Mouse (Mus musculus) hindbrain, postnatal 0 days (tissue): ENCODE measurements around the gene Ascl4. TPM values are rescaled to one million over a fixed set of nuclear protein-coding genes. Genes with fewer than 3 reads are reported as not detected.
A peak's percentile ranks its signal among the peaks of the same experiment; 100 is the strongest.

Experiments
- ATAC-seq: fragments of 200-750 bp; cut with Nextera tagmentation; 2 replicates; pipeline ENCODE4 v1.8.0; 2017; ENCODE audit warnings: mild to moderate bottlenecking, moderate TSS enrichment, moderate library complexity
- DNase-seq: peaks from one replicate; pipeline ENCODE4 v3.0.0-alpha.2; 2015; ENCODE audit warnings: low spot score
- H3K27ac ChIP-seq: fragments of 300-500 bp; sonication (generic); 2 replicates; pipeline ENCODE4 v1.5.1; 2014; ENCODE audit warnings: mild to moderate bottlenecking
- H3K27me3 ChIP-seq: fragments of 300-500 bp; sonication (generic); 2 replicates; pipeline ENCODE4 v1.6.1; 2014; ENCODE audit warnings: low read length, mixed read lengths; ENCODE audit not compliant: insufficient read depth
- H3K36me3 ChIP-seq: fragments of 300-500 bp; sonication (generic); 2 replicates; pipeline ENCODE4 v1.6.1; 2014; ENCODE audit warnings: low read length, mixed read lengths; ENCODE audit not compliant: insufficient read depth
- H3K4me1 ChIP-seq: fragments of 300-500 bp; sonication (generic); 2 replicates; pipeline ENCODE4 v1.6.1; 2014; ENCODE audit warnings: antibody characterized with exemption, low read length, mixed read lengths; ENCODE audit not compliant: insufficient read depth
- H3K4me2 ChIP-seq: fragments of 300-500 bp; sonication (generic); 2 replicates; pipeline ENCODE4 v1.6.1; 2014; ENCODE audit warnings: low read depth, mild to moderate bottlenecking, low read length, moderate library complexity, mixed read lengths
- H3K4me3 ChIP-seq: fragments of 300-500 bp; sonication (generic); 2 replicates; pipeline ENCODE4 v1.5.1; 2014; ENCODE audit warnings: low read length
- H3K9ac ChIP-seq: fragments of 300-500 bp; sonication (generic); replicated peaks from 2 replicates; pipeline ENCODE4 v1.6.1; 2014; ENCODE audit warnings: mild to moderate bottlenecking, low read length, moderate library complexity, mixed read lengths
- H3K9me3 ChIP-seq: fragments of 300-500 bp; sonication (generic); 2 replicates; pipeline ENCODE4 v1.6.1; 2016; ENCODE audit warnings: low read length, mixed read lengths
- CTCF ChIP-seq: IDR thresholded peaks from 2 replicates; pipeline ENCODE4 v1.5.1; 2016; ENCODE audit warnings: antibody characterized with exemption, control low read depth, low read depth
- WGBS: fragments of 180-500 bp; shearing (Covaris S2); extraction: QIAGEN DNeasy Blood & Tissue Kit; methylation state at CpG from one replicate; pipeline ENCODE4 v1.1.7; 2014; 5-methylcytosine and 5-hydroxymethylcytosine counted together
- polyA plus RNA-seq: library from polyadenylated mRNA; unstranded; fragments of >200 nt; fragmentation: Nextera tagmentation; extraction: Ambion mirVana; gene quantifications from 2 replicates; pipeline ENCODE4 v1.2.1, GENCODE M21; 2015
- total RNA-seq: library from RNA; depleted of rRNA; stranded (reverse); fragments of >200 nt; gene quantifications from 2 replicates; pipeline ENCODE4 v1.2.3, GENCODE M21; 2014

The Ascl4 gene
- total and polyA plus RNA-seq, 2 experiments from 2014 or later, result 0.25 to 0.42 TPM

DNA sequence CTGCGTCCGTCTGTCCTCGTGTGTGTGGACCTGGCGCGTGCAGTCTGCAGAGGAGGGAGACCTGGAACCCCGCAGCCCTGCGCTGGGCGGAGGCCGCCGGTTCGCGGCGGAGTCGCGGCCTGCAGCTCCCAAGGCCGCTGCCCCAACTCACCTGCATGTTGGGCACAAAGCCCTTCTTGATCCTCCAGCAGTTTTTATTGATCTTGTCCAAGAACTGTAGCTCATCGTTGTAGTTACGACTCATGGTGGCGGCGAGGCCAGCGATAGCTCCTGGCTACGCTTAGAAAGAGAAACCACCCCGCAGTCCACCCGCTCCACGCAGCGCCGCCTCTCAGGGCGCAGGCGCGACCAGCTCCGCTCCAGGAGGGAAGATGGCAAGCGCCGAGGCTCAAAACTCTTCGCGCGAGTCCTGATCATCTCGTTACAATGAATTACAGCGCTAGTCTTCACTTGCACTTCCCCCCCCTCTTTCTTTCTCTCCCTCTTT lies 30.0 kb downstream of the Ascl4 start, which contains the start of gene Rtcb:
TSS of gene Rtcb (minus strand) at position 360 of the 487 bp plus-strand sequence.
- Histone ChIP-seq H3K4me2 (peak within 1 kb of the TSS; percentile 61), H3K36me3 (peaks cover 10% of the 10 kb centered on the region; the same call in 1 of the 2 replicates), H3K27me3 (no peaks in the 10 kb centered on the region), H3K4me3 (peak within 1 kb of the TSS; percentile 95), H3K27ac (peak within 1 kb of the TSS; percentile 86), H3K9ac (peak within 1 kb of the TSS; percentile 88), H3K9me3 (no peaks in the 10 kb centered on the region), H3K4me1 (peaks cover 3% of the 10 kb centered on the region; the same call in 1 of the 2 replicates)
- peak; percentile 92 for ATAC-seq
- TF ChIP-seq CTCF, result no peak
- DNase-seq, result peak; percentile 98
- under 1% methylated on average over 38 of the region's 38 CpGs for WGBS

- Histone ChIP-seq H3K36me3 (no peaks in the 10 kb centered on the region), H3K27ac (no peak overlapping the region), H3K27me3 (no peaks in the 10 kb centered on the region), H3K9me3 (no peaks in the 10 kb centered on the region), H3K4me3 (no peak overlapping the region), H3K9ac (no peak overlapping the region), H3K4me2 (no peak overlapping the region), H3K4me1 (no peaks in the 10 kb centered on the region)
- no peak for TF ChIP-seq CTCF
- WGBS, result 73% methylated on average over 9 of the region's 9 CpGs
- no peak for DNase-seq
- ATAC-seq, result no peak
Measured at GRCm38 (mm10) chr10:85962897-85963296, 35.4 kb downstream of the Ascl4 start.

- WGBS, result 91% methylated on average over 7 of the region's 7 CpGs
- TF ChIP-seq CTCF, result no peak
- H3K4me3 ChIP-seq, result no peak overlapping the region
- H3K27me3 ChIP-seq, result no peaks in the 10 kb centered on the region
- no peaks in the 10 kb centered on the region for H3K36me3 ChIP-seq
- ATAC-seq (no peak), DNase-seq (no peak)
- no peak overlapping the region for H3K4me2 ChIP-seq
- no peak overlapping the region for H3K27ac ChIP-seq
- H3K9me3 ChIP-seq, result no peaks in the 10 kb centered on the region
- H3K9ac ChIP-seq, result no peak overlapping the region
- no peaks in the 10 kb centered on the region for H3K4me1 ChIP-seq
Measured at GRCm38 (mm10) chr10:85964316-85964715, 36.8 kb downstream of the Ascl4 start.

DNA sequence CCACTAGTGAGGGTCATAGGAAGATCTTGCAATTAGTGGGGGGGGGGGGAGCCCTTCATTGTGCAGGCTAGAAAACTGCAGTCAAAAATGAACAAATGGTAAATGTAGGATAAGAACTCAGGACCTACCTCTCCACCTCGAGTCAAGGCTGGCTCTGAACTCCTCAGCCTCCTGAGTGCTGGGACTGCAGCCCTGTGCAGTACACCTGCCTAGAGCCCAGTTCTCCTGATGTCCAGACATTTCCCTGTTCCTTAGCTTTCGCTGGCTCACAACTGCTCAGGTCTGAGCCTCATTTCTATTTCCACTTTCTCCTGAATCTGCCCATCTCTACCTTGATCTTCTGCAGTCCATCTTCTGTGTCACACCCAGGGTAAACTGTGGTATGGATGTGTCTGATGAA lies 39.0 kb downstream of the Ascl4 start:
- TF ChIP-seq CTCF, result no peak
- WGBS, result 53% methylated on average over 2 of the region's 2 CpGs
- Histone ChIP-seq H3K4me3 (no peak overlapping the region), H3K4me1 (no peaks in the 10 kb centered on the region), H3K9ac (no peak overlapping the region), H3K27me3 (no peaks in the 10 kb centered on the region), H3K27ac (no peak overlapping the region), H3K9me3 (no peaks in the 10 kb centered on the region), H3K4me2 (no peak overlapping the region), H3K36me3 (no peaks in the 10 kb centered on the region)
- DNase-seq, result no peak
- no peak for ATAC-seq

GRCm38 (mm10) chr10:85967411-85968156 lies 40.1 kb downstream of the Ascl4 start:
- no peak overlapping the region for H3K9ac ChIP-seq
- DNase-seq, result no peak
- H3K4me1 ChIP-seq, result no peaks in the 10 kb centered on the region
- no peak for TF ChIP-seq CTCF
- no peak overlapping the region for H3K4me2 ChIP-seq
- 65% methylated on average over 17 of the region's 17 CpGs for WGBS
- H3K27ac ChIP-seq, result no peak overlapping the region
- H3K27me3 ChIP-seq, result no peaks in the 10 kb centered on the region
- H3K9me3 ChIP-seq, result no peaks in the 10 kb centered on the region
- no peaks in the 10 kb centered on the region for H3K36me3 ChIP-seq
- no peak; the same call in none of the 2 replicates for ATAC-seq
- no peak overlapping the region for H3K4me3 ChIP-seq

DNA sequence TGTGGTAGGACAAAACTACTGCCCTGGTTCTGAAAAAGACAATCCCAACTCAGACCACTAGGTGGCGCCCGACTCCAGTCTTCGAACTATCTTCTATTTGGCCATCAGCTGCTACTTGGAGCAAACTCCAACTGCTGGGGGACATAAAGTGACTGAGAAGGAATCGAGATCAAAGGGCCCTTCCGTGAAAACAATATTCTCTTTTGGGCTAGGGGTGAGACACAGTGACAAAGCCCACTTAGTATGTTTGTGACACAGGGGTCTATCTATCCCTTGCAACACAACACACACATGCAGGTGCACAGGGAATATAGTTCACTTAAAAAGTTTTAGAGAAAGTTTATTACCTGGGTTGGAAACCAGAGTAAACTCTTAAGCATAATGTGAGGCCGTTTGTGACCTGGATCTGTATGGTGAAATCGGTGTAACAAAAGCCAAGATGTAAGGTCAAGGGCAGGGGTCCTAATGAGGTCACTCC lies 40.7 kb downstream of the Ascl4 start:
- Histone ChIP-seq H3K4me1 (no peaks in the 10 kb centered on the region), H3K9me3 (no peaks in the 10 kb centered on the region), H3K36me3 (no peaks in the 10 kb centered on the region), H3K4me3 (no peak overlapping the region), H3K27me3 (no peaks in the 10 kb centered on the region), H3K27ac (no peak overlapping the region), H3K4me2 (no peak overlapping the region), H3K9ac (no peak overlapping the region)
- TF ChIP-seq CTCF, result peak; percentile 92
- DNase-seq, result peak; percentile 88
- peak; percentile 70 for ATAC-seq
- WGBS, result 14% methylated on average over 7 of the region's 7 CpGs

- Histone ChIP-seq H3K9me3 (no peaks in the 10 kb centered on the region), H3K4me1 (no peaks in the 10 kb centered on the region), H3K27ac (no peak overlapping the region), H3K36me3 (no peaks in the 10 kb centered on the region), H3K4me3 (no peak overlapping the region), H3K9ac (no peak overlapping the region), H3K27me3 (no peaks in the 10 kb centered on the region), H3K4me2 (no peak overlapping the region)
- 53% methylated on average over 2 of the region's 2 CpGs for WGBS
- TF ChIP-seq CTCF, result no peak
- ATAC-seq (no peak), DNase-seq (no peak)
Measured at GRCm38 (mm10) chr10:85968731-85969130, 41.2 kb downstream of the Ascl4 start.
